Mouse (Mus musculus): ENCODE data around the gene Matk. TPM values are rescaled to one million over a fixed set of nuclear protein-coding genes. Genes with fewer than 3 reads are reported as not detected.

Gene Matk
- polyA plus RNA-seq, 2 experiments, result 6.8 to 9.9 TPM

- WGBS, result 43% methylated on average over 1 of the region's 1 CpGs
- H3K9me3 ChIP-seq (ENCODE audit: control insufficient read depth, low read length), result no peaks in the 10 kb centered on the region
- ATAC-seq (ENCODE audit: low FRiP score, low read depth) (no peak), DNase-seq (ENCODE audit: low spot score) (no peak)
- peaks cover 67% of the 10 kb centered on the region for H3K27me3 ChIP-seq (ENCODE audit: control insufficient read depth, insufficient read depth, low read length)
- no peak overlapping the region for H3K9ac ChIP-seq (ENCODE audit: low read depth, low read length, severe bottlenecking)
- H3K27ac ChIP-seq (replicated peaks; ENCODE audit: low read depth, low read length), result no peak overlapping the region
- no peak overlapping the region for H3K4me3 ChIP-seq (replicated peaks; ENCODE audit: low read length)
- peaks cover 2% of the 10 kb centered on the region; the same call in 1 of the 2 replicates for H3K4me1 ChIP-seq (ENCODE audit: control insufficient read depth, insufficient read depth, low read length)
- H3K36me3 ChIP-seq (ENCODE audit: control insufficient read depth, insufficient read depth, low read length), result no peaks in the 10 kb centered on the region
- TF ChIP-seq POLR2A (IDR thresholded peaks at IDR 0.05; ENCODE audit: borderline replicate concordance, extremely low read depth, insufficient read depth, insufficient read length), result no peak
- H3K4me2 ChIP-seq (replicated peaks; ENCODE audit: low read depth, low read length, severe bottlenecking), result no peak overlapping the region
These were observed 2.2 kb downstream of the Matk start for GRCm38 (mm10) chr10:81254886-81255285.

GRCm38 (mm10) chr10:81257158-81258039, 4.7 kb downstream of the Matk start:
- ATAC-seq (ENCODE audit: low FRiP score, low read depth) (no peak), DNase-seq (ENCODE audit: low spot score) (no peak)
- H3K27me3 ChIP-seq (ENCODE audit: control insufficient read depth, insufficient read depth, low read length), result peaks cover 58% of the 10 kb centered on the region
- H3K4me2 ChIP-seq (replicated peaks; ENCODE audit: low read depth, low read length, severe bottlenecking), result peak overlapping the region; percentile 69
- H3K9ac ChIP-seq (ENCODE audit: low read depth, low read length, severe bottlenecking), result peak overlapping the region; percentile 52
- peaks cover 2% of the 10 kb centered on the region; the same call in 1 of the 2 replicates for H3K4me1 ChIP-seq (ENCODE audit: control insufficient read depth, insufficient read depth, low read length)
- WGBS, result under 1% methylated on average over 50 of the region's 62 CpGs
- no peak for TF ChIP-seq POLR2A (IDR thresholded peaks at IDR 0.05; ENCODE audit: borderline replicate concordance, extremely low read depth, insufficient read depth, insufficient read length)
- H3K27ac ChIP-seq (replicated peaks; ENCODE audit: low read depth, low read length), result no peak overlapping the region
- H3K4me3 ChIP-seq (replicated peaks; ENCODE audit: low read length), result peak overlapping the region; percentile 42
- H3K36me3 ChIP-seq (ENCODE audit: control insufficient read depth, insufficient read depth, low read length), result peaks cover 8% of the 10 kb centered on the region; the same call in 1 of the 2 replicates
- 0 out of 2 replicates have a peak, but pooled peaks cover 5% of the 10 kb centered on the region for H3K9me3 ChIP-seq (ENCODE audit: control insufficient read depth, low read length)

- 40% methylated on average over 21 of the region's 21 CpGs for WGBS
- H3K9me3 ChIP-seq (ENCODE audit: control insufficient read depth, low read length), result 0 out of 2 replicates have a peak, but pooled peaks cover 5% of the 10 kb centered on the region
- H3K9ac ChIP-seq (ENCODE audit: low read depth, low read length, severe bottlenecking), result no peak overlapping the region
- H3K27me3 ChIP-seq (ENCODE audit: control insufficient read depth, insufficient read depth, low read length), result peaks cover 45% of the 10 kb centered on the region
- no peak overlapping the region for H3K4me2 ChIP-seq (replicated peaks; ENCODE audit: low read depth, low read length, severe bottlenecking)
- no peak for TF ChIP-seq POLR2A (IDR thresholded peaks at IDR 0.05; ENCODE audit: borderline replicate concordance, extremely low read depth, insufficient read depth, insufficient read length)
- no peak for DNase-seq (ENCODE audit: low spot score)
- 0 out of 2 replicates have a peak, but pooled peaks have one; percentile 23 for ATAC-seq (ENCODE audit: low FRiP score, low read depth)
- peaks cover 28% of the 10 kb centered on the region for H3K36me3 ChIP-seq (ENCODE audit: control insufficient read depth, insufficient read depth, low read length)
- H3K27ac ChIP-seq (replicated peaks; ENCODE audit: low read depth, low read length), result no peak overlapping the region
- H3K4me3 ChIP-seq (replicated peaks; ENCODE audit: low read length), result no peak overlapping the region
- no peaks in the 10 kb centered on the region; the same call in 1 of the 2 replicates for H3K4me1 ChIP-seq (ENCODE audit: control insufficient read depth, insufficient read depth, low read length)
These were observed 6.6 kb downstream of the Matk start for GRCm38 (mm10) chr10:81259225-81259884.

GRCm38 (mm10) chr10:81261025-81261424, 8.3 kb downstream of the Matk start:
- ATAC-seq (ENCODE audit: low FRiP score, low read depth), result no peak
- no peak for TF ChIP-seq POLR2A (IDR thresholded peaks at IDR 0.05; ENCODE audit: borderline replicate concordance, extremely low read depth, insufficient read depth, insufficient read length)
- peaks cover 4% of the 10 kb centered on the region; the same call in 1 of the 2 replicates for H3K4me1 ChIP-seq (ENCODE audit: control insufficient read depth, insufficient read depth, low read length)
- 0 out of 2 replicates have a peak, but pooled peaks cover 5% of the 10 kb centered on the region for H3K9me3 ChIP-seq (ENCODE audit: control insufficient read depth, low read length)
- H3K4me3 ChIP-seq (replicated peaks; ENCODE audit: low read length), result no peak overlapping the region
- H3K36me3 ChIP-seq (ENCODE audit: control insufficient read depth, insufficient read depth, low read length), result peaks cover 41% of the 10 kb centered on the region
- no peak overlapping the region for H3K9ac ChIP-seq (ENCODE audit: low read depth, low read length, severe bottlenecking)
- DNase-seq (ENCODE audit: low spot score), result no peak
- 97% methylated on average over 4 of the region's 4 CpGs for WGBS
- H3K27me3 ChIP-seq (ENCODE audit: control insufficient read depth, insufficient read depth, low read length), result peaks cover 41% of the 10 kb centered on the region
- no peak overlapping the region for H3K27ac ChIP-seq (replicated peaks; ENCODE audit: low read depth, low read length)
- no peak overlapping the region for H3K4me2 ChIP-seq (replicated peaks; ENCODE audit: low read depth, low read length, severe bottlenecking)

- Histone ChIP-seq H3K27me3 (ENCODE audit: control insufficient read depth, insufficient read depth, low read length) (no peaks in the 10 kb centered on the region), H3K4me1 (ENCODE audit: control insufficient read depth, insufficient read depth, low read length) (peaks cover 12% of the 10 kb centered on the region), H3K4me2 (replicated peaks; ENCODE audit: low read depth, low read length, severe bottlenecking) (peak overlapping the region; percentile 81), H3K9ac (ENCODE audit: low read depth, low read length, severe bottlenecking) (peak overlapping the region; percentile 83; the same call in 1 of the 2 replicates), H3K27ac (replicated peaks; ENCODE audit: low read depth, low read length) (no peak overlapping the region), H3K36me3 (ENCODE audit: control insufficient read depth, insufficient read depth, low read length) (peaks cover 54% of the 10 kb centered on the region), H3K4me3 (replicated peaks; ENCODE audit: low read length) (peak overlapping the region; percentile 72), H3K9me3 (ENCODE audit: control insufficient read depth, low read length) (0 out of 2 replicates have a peak, but pooled peaks cover 3% of the 10 kb centered on the region)
- no peak for TF ChIP-seq POLR2A (IDR thresholded peaks at IDR 0.05; ENCODE audit: borderline replicate concordance, extremely low read depth, insufficient read depth, insufficient read length)
- no peak for ATAC-seq (ENCODE audit: low FRiP score, low read depth)
- WGBS, result 90% methylated on average over 8 of the region's 8 CpGs
- DNase-seq (ENCODE audit: low spot score), result no peak
These were observed 12.8 kb downstream of the Matk start for GRCm38 (mm10) chr10:81265540-81265939.

Data from limb, embryonic 14.5 days (tissue).